Mouse (Mus musculus): ENCODE results near the gene Sh3bgrl3. TPM values are rescaled to one million over a fixed set of nuclear protein-coding genes. Genes with fewer than 3 reads are reported as not detected.

Sh3bgrl3 gene
- total and polyA plus RNA-seq, 2 experiments from 2014 or later, result 49.7 to 140 TPM

DNA sequence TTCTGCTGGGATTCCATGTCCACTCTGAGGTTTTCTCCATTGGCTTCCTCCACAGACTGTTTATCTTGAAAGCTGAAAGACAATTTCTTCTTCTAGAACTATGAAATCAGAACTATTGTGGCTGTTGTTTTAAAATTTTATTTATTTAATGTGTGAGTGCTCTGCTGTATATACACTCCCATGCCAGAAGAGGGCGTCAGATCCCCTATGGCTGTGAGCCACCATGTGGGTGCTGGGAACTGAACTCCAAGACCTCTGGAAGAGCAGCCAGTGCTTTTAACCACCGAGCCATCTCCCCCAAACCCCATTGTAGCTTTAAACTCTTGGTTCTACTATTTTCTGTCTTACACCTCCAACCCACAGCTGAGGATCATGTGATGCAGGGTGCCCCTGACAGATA, 10.3 kb upstream of the Sh3bgrl3 start:
- ATAC-seq (ENCODE audit: insufficient read depth, low read depth) (no peak), DNase-seq (ENCODE audit: low spot score) (no peak)
- no peaks in the 10 kb centered on the region for H3K4me1 ChIP-seq (ENCODE audit: control insufficient read depth, insufficient read depth)
- H3K9me3 ChIP-seq (replicated peaks; ENCODE audit: control insufficient read depth, low read length), result no peaks in the 10 kb centered on the region
- no peak overlapping the region for H3K4me2 ChIP-seq (ENCODE audit: low read depth, low read length)
- 89% methylated on average over 2 of the region's 2 CpGs for WGBS
- H3K9ac ChIP-seq (replicated peaks; ENCODE audit: low read depth, low read length), result no peak overlapping the region
- peaks cover 30% of the 10 kb centered on the region for H3K36me3 ChIP-seq (replicated peaks; ENCODE audit: control insufficient read depth, insufficient read depth, low read length)
- TF ChIP-seq CTCF (IDR thresholded peaks at IDR 0.05; ENCODE audit: low read depth) (no peak), EP300 (IDR thresholded peaks at IDR 0.05; ENCODE audit: low read depth) (no peak)
- no peak overlapping the region for H3K4me3 ChIP-seq (ENCODE audit: low read depth, low read length)
- H3K27ac ChIP-seq (ENCODE audit: low read depth), result no peak overlapping the region
- no peaks in the 10 kb centered on the region for H3K27me3 ChIP-seq (ENCODE audit: control insufficient read depth, insufficient read depth, low read length)

GRCm38 (mm10) chr4:134136280-134136926, 7.8 kb upstream of the Sh3bgrl3 start:
- H3K27me3 ChIP-seq (ENCODE audit: control insufficient read depth, insufficient read depth, low read length), result no peaks in the 10 kb centered on the region
- DNase-seq (ENCODE audit: low spot score), result no peak
- 42% methylated on average over 3 of the region's 3 CpGs for WGBS
- ATAC-seq (ENCODE audit: insufficient read depth, low read depth), result no peak
- H3K9ac ChIP-seq (replicated peaks; ENCODE audit: low read depth, low read length), result no peak overlapping the region
- H3K36me3 ChIP-seq (replicated peaks; ENCODE audit: control insufficient read depth, insufficient read depth, low read length), result peaks cover 30% of the 10 kb centered on the region
- no peaks in the 10 kb centered on the region for H3K9me3 ChIP-seq (replicated peaks; ENCODE audit: control insufficient read depth, low read length)
- no peaks in the 10 kb centered on the region for H3K4me1 ChIP-seq (ENCODE audit: control insufficient read depth, insufficient read depth)
- H3K4me3 ChIP-seq (ENCODE audit: low read depth, low read length), result no peak overlapping the region
- H3K4me2 ChIP-seq (ENCODE audit: low read depth, low read length), result no peak overlapping the region
- TF ChIP-seq EP300 (IDR thresholded peaks at IDR 0.05; ENCODE audit: low read depth), result no peak
- no peak for TF ChIP-seq CTCF (IDR thresholded peaks at IDR 0.05; ENCODE audit: low read depth)
- no peak overlapping the region for H3K27ac ChIP-seq (ENCODE audit: low read depth)

DNA sequence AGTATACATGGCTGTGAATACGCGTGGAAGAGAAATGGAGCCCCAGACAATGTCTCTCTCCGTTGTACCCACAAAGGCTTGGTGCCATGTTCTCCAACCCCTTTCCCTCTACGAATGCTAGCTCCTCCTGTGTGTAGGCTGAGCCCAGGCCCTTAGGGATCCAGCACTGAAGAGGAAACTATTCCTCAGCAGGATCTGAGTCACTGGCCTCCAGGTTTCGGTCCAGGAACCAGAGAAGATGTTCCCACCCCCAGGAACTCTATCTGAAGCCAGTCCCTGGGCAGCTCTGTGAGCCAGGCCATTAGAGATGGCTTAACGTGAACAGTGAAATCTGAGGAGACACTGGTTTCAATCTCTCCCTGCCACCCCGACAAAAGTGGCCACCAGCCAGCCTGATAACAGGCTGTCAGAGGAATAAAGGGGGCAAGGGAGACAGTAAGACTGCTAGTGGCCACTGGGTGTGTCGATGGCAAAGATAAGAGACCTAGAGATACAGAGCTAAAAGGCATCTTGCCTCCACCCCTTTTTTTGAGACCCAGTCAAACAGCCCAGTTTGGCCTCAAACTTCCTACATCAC, 4.0 kb upstream of the Sh3bgrl3 start:
- H3K4me3 ChIP-seq (ENCODE audit: low read depth, low read length), result no peak overlapping the region
- H3K27ac ChIP-seq (ENCODE audit: low read depth), result no peak overlapping the region
- 52% methylated on average over 8 of the region's 8 CpGs for WGBS
- no peak overlapping the region for H3K9ac ChIP-seq (replicated peaks; ENCODE audit: low read depth, low read length)
- H3K9me3 ChIP-seq (replicated peaks; ENCODE audit: control insufficient read depth, low read length), result no peaks in the 10 kb centered on the region
- H3K4me2 ChIP-seq (ENCODE audit: low read depth, low read length), result no peak overlapping the region
- H3K27me3 ChIP-seq (ENCODE audit: control insufficient read depth, insufficient read depth, low read length), result no peaks in the 10 kb centered on the region
- no peak for ATAC-seq (ENCODE audit: insufficient read depth, low read depth)
- TF ChIP-seq EP300 (IDR thresholded peaks at IDR 0.05; ENCODE audit: low read depth), result no peak
- TF ChIP-seq CTCF (IDR thresholded peaks at IDR 0.05; ENCODE audit: low read depth), result no peak
- peaks cover 15% of the 10 kb centered on the region for H3K4me1 ChIP-seq (ENCODE audit: control insufficient read depth, insufficient read depth)
- DNase-seq (ENCODE audit: low spot score), result no peak
- peaks cover 31% of the 10 kb centered on the region for H3K36me3 ChIP-seq (replicated peaks; ENCODE audit: control insufficient read depth, insufficient read depth, low read length)

GRCm38 (mm10) chr4:134132117-134132516, 3.5 kb upstream of the Sh3bgrl3 start:
- 60% methylated on average over 3 of the region's 3 CpGs for WGBS
- no peak overlapping the region for H3K9ac ChIP-seq (replicated peaks; ENCODE audit: low read depth, low read length)
- DNase-seq (ENCODE audit: low spot score), result no peak
- H3K27ac ChIP-seq (ENCODE audit: low read depth), result no peak overlapping the region
- H3K4me3 ChIP-seq (ENCODE audit: low read depth, low read length), result no peak overlapping the region
- peaks cover 16% of the 10 kb centered on the region for H3K4me1 ChIP-seq (ENCODE audit: control insufficient read depth, insufficient read depth)
- H3K4me2 ChIP-seq (ENCODE audit: low read depth, low read length), result no peak overlapping the region
- no peaks in the 10 kb centered on the region for H3K27me3 ChIP-seq (ENCODE audit: control insufficient read depth, insufficient read depth, low read length)
- no peak for TF ChIP-seq EP300 (IDR thresholded peaks at IDR 0.05; ENCODE audit: low read depth)
- TF ChIP-seq CTCF (IDR thresholded peaks at IDR 0.05; ENCODE audit: low read depth), result no peak
- ATAC-seq (ENCODE audit: insufficient read depth, low read depth), result no peak
- H3K9me3 ChIP-seq (replicated peaks; ENCODE audit: control insufficient read depth, low read length), result no peaks in the 10 kb centered on the region
- peaks cover 27% of the 10 kb centered on the region for H3K36me3 ChIP-seq (replicated peaks; ENCODE audit: control insufficient read depth, insufficient read depth, low read length)

DNA sequence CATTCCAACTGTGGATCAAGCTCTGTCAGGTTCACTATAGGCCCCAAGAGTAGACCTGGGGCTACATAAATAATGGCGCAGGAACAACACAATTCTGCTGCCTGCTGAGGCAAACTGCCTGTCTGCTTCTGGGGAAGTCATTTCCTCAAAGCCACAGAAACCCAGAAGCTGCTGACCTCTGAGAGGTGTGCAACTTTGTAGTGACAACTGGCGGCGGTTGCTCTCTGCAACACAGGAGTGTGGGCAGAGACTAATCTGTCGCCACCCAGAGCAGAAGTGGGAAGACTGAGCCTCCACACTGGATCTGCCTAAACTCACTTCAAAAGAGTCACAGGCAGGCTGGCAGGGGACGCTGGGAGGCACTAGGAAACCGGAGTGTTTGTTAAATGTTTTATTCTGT, 893 bp upstream of the Sh3bgrl3 start:
- WGBS, result 25% methylated on average over 6 of the region's 6 CpGs
- DNase-seq (ENCODE audit: low spot score) (no peak), ATAC-seq (ENCODE audit: insufficient read depth, low read depth) (no peak)
- H3K27ac ChIP-seq (ENCODE audit: low read depth), result peak overlapping the region; percentile 84
- no peaks in the 10 kb centered on the region for H3K9me3 ChIP-seq (replicated peaks; ENCODE audit: control insufficient read depth, low read length)
- H3K9ac ChIP-seq (replicated peaks; ENCODE audit: low read depth, low read length), result peak overlapping the region; percentile 88
- TF ChIP-seq EP300 (IDR thresholded peaks at IDR 0.05; ENCODE audit: low read depth) (no peak), CTCF (IDR thresholded peaks at IDR 0.05; ENCODE audit: low read depth) (no peak)
- H3K4me1 ChIP-seq (ENCODE audit: control insufficient read depth, insufficient read depth), result peaks cover 16% of the 10 kb centered on the region
- H3K27me3 ChIP-seq (ENCODE audit: control insufficient read depth, insufficient read depth, low read length), result no peaks in the 10 kb centered on the region
- peak overlapping the region; percentile 92; the same call in 1 of the 2 replicates for H3K4me3 ChIP-seq (ENCODE audit: low read depth, low read length)
- peaks cover 21% of the 10 kb centered on the region for H3K36me3 ChIP-seq (replicated peaks; ENCODE audit: control insufficient read depth, insufficient read depth, low read length)
- H3K4me2 ChIP-seq (ENCODE audit: low read depth, low read length), result peak overlapping the region; percentile 95
